Mouse (Mus musculus): ENCODE data around the gene Yipf2. TPM values are rescaled to one million over a fixed set of nuclear protein-coding genes. Genes with fewer than 3 reads are reported as not detected.

Yipf2 gene
- polyA plus RNA-seq, 1 experiment, result 12.5 TPM

DNA sequence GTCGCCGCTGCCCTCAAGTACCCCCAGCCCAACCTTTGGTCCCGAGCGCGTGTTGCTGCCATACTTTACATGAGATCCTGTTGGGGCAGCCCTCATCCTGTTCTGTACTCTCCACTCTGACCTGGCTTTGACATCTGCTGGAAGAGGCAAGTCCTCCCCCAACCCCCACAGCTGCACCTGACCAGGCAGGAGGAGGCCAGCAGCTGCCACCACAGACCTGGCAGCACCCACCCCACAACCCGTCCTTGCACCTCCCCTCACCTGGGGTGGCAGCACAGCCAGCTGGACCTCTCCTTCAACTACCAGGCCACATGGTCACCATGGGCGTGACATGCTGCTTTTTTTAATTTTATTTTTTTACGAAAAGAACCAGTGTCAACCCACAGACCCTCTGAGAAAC, 4.3 kb downstream of the Yipf2 start:
- Histone ChIP-seq H3K79me2 (ENCODE audit: control insufficient read depth, insufficient read depth) (peaks cover 5% of the 10 kb centered on the region), H3K27me3 (ENCODE audit: control insufficient read depth, insufficient read depth, insufficient read length) (no peaks in the 10 kb centered on the region), H3K79me3 (ENCODE audit: low read depth) (no peaks in the 10 kb centered on the region), H3K36me3 (ENCODE audit: control insufficient read depth, insufficient read depth) (peaks cover 49% of the 10 kb centered on the region), H3ac (ENCODE audit: control insufficient read depth, insufficient read length, low read depth) (no peak overlapping the region), H3K4me3 (ENCODE audit: insufficient read depth, poor library complexity, severe bottlenecking) (no peak overlapping the region)
- TF ChIP-seq CTCF (IDR thresholded peaks at IDR 0.05; ENCODE audit: control insufficient read depth, insufficient read depth, insufficient read length) (no peak), FOSL1 (IDR thresholded peaks at IDR 0.05; ENCODE audit: insufficient read depth, low read length, poor library complexity, severe bottlenecking) (no peak), USF1 (IDR thresholded peaks at IDR 0.05; ENCODE audit: low read depth) (no peak), MAX (IDR thresholded peaks at IDR 0.05) (no peak), MYOD1 (IDR thresholded peaks at IDR 0.05; ENCODE audit: control insufficient read depth, insufficient read length, low read depth) (no peak), CEBPB (IDR thresholded peaks at IDR 0.05; ENCODE audit: low read depth) (no peak), MYOG (IDR thresholded peaks at IDR 0.05; ENCODE audit: control insufficient read depth, extremely low read depth, insufficient read length) (no peak)

GRCm38 (mm10) chr9:21587678-21588349, 4.8 kb downstream of the Yipf2 start:
- Histone ChIP-seq H3K36me3 (ENCODE audit: control insufficient read depth, insufficient read depth) (peaks cover 54% of the 10 kb centered on the region), H3K27me3 (ENCODE audit: control insufficient read depth, insufficient read depth, insufficient read length) (no peaks in the 10 kb centered on the region), H3ac (ENCODE audit: control insufficient read depth, insufficient read length, low read depth) (no peak overlapping the region), H3K79me2 (ENCODE audit: control insufficient read depth, insufficient read depth) (no peaks in the 10 kb centered on the region), H3K79me3 (ENCODE audit: low read depth) (no peaks in the 10 kb centered on the region), H3K4me3 (ENCODE audit: insufficient read depth, poor library complexity, severe bottlenecking) (no peak overlapping the region)
- TF ChIP-seq MYOD1 (IDR thresholded peaks at IDR 0.05; ENCODE audit: control insufficient read depth, insufficient read length, low read depth) (no peak), USF1 (IDR thresholded peaks at IDR 0.05; ENCODE audit: low read depth) (no peak), MAX (IDR thresholded peaks at IDR 0.05) (no peak), CTCF (IDR thresholded peaks at IDR 0.05; ENCODE audit: control insufficient read depth, insufficient read depth, insufficient read length) (no peak), MYOG (IDR thresholded peaks at IDR 0.05; ENCODE audit: control insufficient read depth, extremely low read depth, insufficient read length) (no peak), CEBPB (IDR thresholded peaks at IDR 0.05; ENCODE audit: low read depth) (no peak), FOSL1 (IDR thresholded peaks at IDR 0.05; ENCODE audit: insufficient read depth, low read length, poor library complexity, severe bottlenecking) (no peak)

DNA sequence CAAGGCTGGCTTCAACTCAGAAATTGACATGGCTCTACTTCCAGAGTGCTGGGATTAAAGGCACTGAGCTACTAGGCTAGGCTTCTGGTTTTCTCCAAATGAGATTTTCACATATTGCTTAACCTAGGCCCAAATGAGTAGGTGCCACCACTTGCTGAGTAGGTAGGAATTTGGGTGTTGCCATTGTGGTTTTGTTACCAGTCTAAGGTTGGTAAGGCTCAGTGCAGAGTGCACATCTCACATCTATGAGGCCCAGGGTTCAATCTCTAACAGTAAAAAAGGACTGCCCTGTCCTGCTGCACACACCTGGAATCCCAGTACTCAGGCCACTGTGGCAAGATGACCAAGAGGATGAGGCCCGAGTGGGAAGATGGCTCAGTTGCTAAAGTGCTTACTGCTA, 7.2 kb downstream of the Yipf2 start:
- H3K4me3 ChIP-seq (ENCODE audit: insufficient read depth, poor library complexity, severe bottlenecking), result no peak overlapping the region
- H3K36me3 ChIP-seq (ENCODE audit: control insufficient read depth, insufficient read depth), result peaks cover 75% of the 10 kb centered on the region
- no peaks in the 10 kb centered on the region for H3K79me3 ChIP-seq (ENCODE audit: low read depth)
- H3ac ChIP-seq (ENCODE audit: control insufficient read depth, insufficient read length, low read depth), result no peak overlapping the region
- H3K27me3 ChIP-seq (ENCODE audit: control insufficient read depth, insufficient read depth, insufficient read length), result no peaks in the 10 kb centered on the region
- no peaks in the 10 kb centered on the region for H3K79me2 ChIP-seq (ENCODE audit: control insufficient read depth, insufficient read depth)
- TF ChIP-seq USF1 (IDR thresholded peaks at IDR 0.05; ENCODE audit: low read depth), result no peak
- TF ChIP-seq MYOG (IDR thresholded peaks at IDR 0.05; ENCODE audit: control insufficient read depth, extremely low read depth, insufficient read length), result no peak
- no peak for TF ChIP-seq CTCF (IDR thresholded peaks at IDR 0.05; ENCODE audit: control insufficient read depth, insufficient read depth, insufficient read length)
- TF ChIP-seq CEBPB (IDR thresholded peaks at IDR 0.05; ENCODE audit: low read depth), result no peak
- TF ChIP-seq MYOD1 (IDR thresholded peaks at IDR 0.05; ENCODE audit: control insufficient read depth, insufficient read length, low read depth), result no peak
- TF ChIP-seq MAX (IDR thresholded peaks at IDR 0.05), result no peak
- TF ChIP-seq FOSL1 (IDR thresholded peaks at IDR 0.05; ENCODE audit: insufficient read depth, low read length, poor library complexity, severe bottlenecking), result no peak

DNA sequence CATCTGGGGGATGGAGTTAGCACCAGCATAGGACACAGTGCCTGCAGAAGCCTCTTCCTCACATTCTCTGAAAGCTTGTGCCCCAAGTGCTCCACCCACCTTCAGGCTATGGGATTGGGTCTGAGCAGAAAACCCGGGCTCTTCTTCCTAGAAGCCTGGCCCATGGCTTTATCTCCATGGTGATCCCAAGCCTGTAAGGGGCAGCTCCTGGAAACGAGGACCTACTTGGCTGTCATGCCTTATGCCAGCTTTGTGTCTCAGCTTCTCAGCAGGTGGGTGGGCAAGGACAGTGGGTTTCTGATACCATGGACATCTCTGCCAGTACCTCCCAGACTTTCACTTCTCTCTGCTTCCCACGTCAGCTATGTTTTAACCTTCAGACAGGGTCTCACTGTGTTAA, 14.4 kb downstream of the Yipf2 start:
- Histone ChIP-seq H3K79me2 (ENCODE audit: control insufficient read depth, insufficient read depth) (no peaks in the 10 kb centered on the region), H3K79me3 (ENCODE audit: low read depth) (no peaks in the 10 kb centered on the region), H3K4me3 (ENCODE audit: insufficient read depth, poor library complexity, severe bottlenecking) (no peak overlapping the region), H3ac (ENCODE audit: control insufficient read depth, insufficient read length, low read depth) (no peak overlapping the region), H3K27me3 (ENCODE audit: control insufficient read depth, insufficient read depth, insufficient read length) (no peaks in the 10 kb centered on the region), H3K36me3 (ENCODE audit: control insufficient read depth, insufficient read depth) (peaks cover 50% of the 10 kb centered on the region)
- TF ChIP-seq USF1 (IDR thresholded peaks at IDR 0.05; ENCODE audit: low read depth) (no peak), FOSL1 (IDR thresholded peaks at IDR 0.05; ENCODE audit: insufficient read depth, low read length, poor library complexity, severe bottlenecking) (no peak), MAX (IDR thresholded peaks at IDR 0.05) (no peak), MYOD1 (IDR thresholded peaks at IDR 0.05; ENCODE audit: control insufficient read depth, insufficient read length, low read depth) (no peak), CEBPB (IDR thresholded peaks at IDR 0.05; ENCODE audit: low read depth) (no peak), CTCF (IDR thresholded peaks at IDR 0.05; ENCODE audit: control insufficient read depth, insufficient read depth, insufficient read length) (no peak), MYOG (IDR thresholded peaks at IDR 0.05; ENCODE audit: control insufficient read depth, extremely low read depth, insufficient read length) (no peak)

- H3K36me3 ChIP-seq (ENCODE audit: control insufficient read depth, insufficient read depth), result peaks cover 46% of the 10 kb centered on the region
- H3K79me2 ChIP-seq (ENCODE audit: control insufficient read depth, insufficient read depth), result no peaks in the 10 kb centered on the region
- H3K4me3 ChIP-seq (ENCODE audit: insufficient read depth, poor library complexity, severe bottlenecking), result no peak overlapping the region
- H3ac ChIP-seq (ENCODE audit: control insufficient read depth, insufficient read length, low read depth), result no peak overlapping the region
- H3K27me3 ChIP-seq (ENCODE audit: control insufficient read depth, insufficient read depth, insufficient read length), result no peaks in the 10 kb centered on the region
- H3K79me3 ChIP-seq (ENCODE audit: low read depth), result no peaks in the 10 kb centered on the region
- no peak for TF ChIP-seq MYOD1 (IDR thresholded peaks at IDR 0.05; ENCODE audit: control insufficient read depth, insufficient read length, low read depth)
- no peak for TF ChIP-seq FOSL1 (IDR thresholded peaks at IDR 0.05; ENCODE audit: insufficient read depth, low read length, poor library complexity, severe bottlenecking)
- TF ChIP-seq USF1 (IDR thresholded peaks at IDR 0.05; ENCODE audit: low read depth), result no peak
- TF ChIP-seq MYOG (IDR thresholded peaks at IDR 0.05; ENCODE audit: control insufficient read depth, extremely low read depth, insufficient read length), result no peak
- TF ChIP-seq CEBPB (IDR thresholded peaks at IDR 0.05; ENCODE audit: low read depth), result no peak
- no peak for TF ChIP-seq MAX (IDR thresholded peaks at IDR 0.05)
Measured at GRCm38 (mm10) chr9:21576286-21576685, 16.3 kb downstream of the Yipf2 start.

All from C2C12 (cell line).